Mouse (Mus musculus) spleen, adult 12 weeks (tissue): ENCODE results near the gene Lims1.
A peak's percentile ranks its signal among the peaks of the same experiment; 100 is the strongest.

Experiments
- DNase-seq: peaks from one replicate; pipeline ENCODE4 v3.0.0; 2022; ENCODE audit warnings: low spot score

Lims1 gene

GRCm38 (mm10) chr10:58350600-58350999 lies 27.3 kb downstream of the Lims1 start:
- DNase-seq: no peak

DNA sequence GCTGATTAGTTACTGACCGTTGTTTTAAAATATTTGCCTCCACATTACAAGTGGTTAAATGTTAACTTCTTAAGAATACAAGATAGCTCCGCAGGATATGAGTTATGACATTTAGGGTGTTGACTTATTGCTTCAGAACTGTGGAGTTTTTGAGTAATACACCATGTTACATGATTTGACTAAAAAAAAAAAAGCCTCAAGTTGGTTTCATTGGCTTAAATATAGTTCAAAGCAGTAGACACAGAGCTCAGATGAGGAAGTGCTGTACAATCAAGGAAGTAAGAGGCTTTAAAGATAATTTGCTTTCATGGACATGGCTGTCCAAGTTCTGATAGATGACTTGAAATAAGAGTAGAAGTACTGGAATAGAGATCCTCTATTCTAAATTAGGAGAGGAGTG lies 28.4 kb downstream of the Lims1 start:
- no peak for DNase-seq

- no peak for DNase-seq
Measured at GRCm38 (mm10) chr10:58352364-58352763, 29.1 kb downstream of the Lims1 start.

DNA sequence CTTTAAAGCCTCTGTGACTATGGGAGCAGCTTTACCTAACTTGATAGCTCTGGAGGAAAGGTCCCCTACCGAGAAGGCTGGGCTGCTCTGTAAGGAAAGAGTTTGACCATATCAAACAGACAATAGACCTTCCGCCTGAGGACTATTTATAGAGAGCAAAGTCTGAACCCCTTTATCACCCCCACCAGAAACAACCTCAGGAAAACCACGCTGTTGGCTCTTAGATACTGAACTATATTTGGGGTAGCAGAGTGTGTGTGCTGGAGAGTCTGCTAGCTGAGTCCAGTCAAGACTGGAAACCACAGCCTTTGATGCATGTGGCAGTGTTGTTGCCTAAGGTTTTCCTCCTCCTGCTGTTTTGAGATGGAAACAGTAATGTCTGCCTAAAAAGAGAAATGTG lies 31.3 kb downstream of the Lims1 start:
- no peak for DNase-seq

GRCm38 (mm10) chr10:58356460-58356859 lies 33.2 kb downstream of the Lims1 start:
- no peak for DNase-seq

GRCm38 (mm10) chr10:58359123-58359522 lies 35.9 kb downstream of the Lims1 start:
- DNase-seq: no peak

DNA sequence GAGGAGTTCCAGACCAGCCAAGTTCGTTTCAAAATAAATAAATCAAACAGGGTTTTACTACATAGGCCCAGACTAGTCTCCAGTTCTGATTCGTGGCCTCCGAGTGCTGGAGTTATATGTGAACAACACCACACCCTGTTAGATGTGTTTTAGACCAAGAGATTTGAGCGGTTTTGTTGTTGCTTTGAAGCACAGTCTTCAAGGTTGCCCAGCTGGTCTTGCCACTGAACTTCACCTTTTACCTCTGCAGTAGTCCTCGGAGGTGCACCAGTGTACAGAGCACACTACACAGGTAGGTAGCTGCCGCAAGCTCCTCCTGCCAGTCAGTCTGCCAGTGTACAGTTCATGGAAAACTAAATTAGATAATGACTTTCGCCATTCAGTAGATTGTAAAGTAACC lies 36.7 kb downstream of the Lims1 start:
- DNase-seq: no peak

- no peak for DNase-seq
Measured at GRCm38 (mm10) chr10:58362745-58363144, 39.5 kb downstream of the Lims1 start.

- no peak for DNase-seq
Measured at GRCm38 (mm10) chr10:58364770-58365515, 41.7 kb downstream of the Lims1 start.

GRCm38 (mm10) chr10:58368791-58369706 lies 45.8 kb downstream of the Lims1 start:
- DNase-seq: no peak

- no peak for DNase-seq
Measured at GRCm38 (mm10) chr10:58369707-58370093, 46.4 kb downstream of the Lims1 start.

DNA sequence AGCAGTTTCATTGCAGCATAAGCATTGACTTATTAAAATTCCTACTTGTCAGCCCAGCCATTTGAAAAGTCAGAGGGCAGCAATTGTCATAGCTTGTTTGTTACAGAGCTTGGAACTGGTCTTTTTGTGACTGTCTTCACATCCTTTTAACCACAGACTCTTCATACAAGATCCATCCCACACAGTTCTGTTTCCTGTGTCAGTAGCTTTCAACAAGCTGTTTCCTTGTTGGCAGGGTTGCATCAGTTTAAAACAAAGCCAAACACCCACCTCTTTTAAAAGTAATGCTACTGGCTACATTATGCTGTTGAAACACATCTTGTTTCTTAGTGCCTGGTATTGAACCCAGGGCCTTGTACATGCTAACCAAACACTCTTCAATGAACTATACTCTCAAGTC lies 46.9 kb downstream of the Lims1 start:
- DNase-seq: no peak

DNA sequence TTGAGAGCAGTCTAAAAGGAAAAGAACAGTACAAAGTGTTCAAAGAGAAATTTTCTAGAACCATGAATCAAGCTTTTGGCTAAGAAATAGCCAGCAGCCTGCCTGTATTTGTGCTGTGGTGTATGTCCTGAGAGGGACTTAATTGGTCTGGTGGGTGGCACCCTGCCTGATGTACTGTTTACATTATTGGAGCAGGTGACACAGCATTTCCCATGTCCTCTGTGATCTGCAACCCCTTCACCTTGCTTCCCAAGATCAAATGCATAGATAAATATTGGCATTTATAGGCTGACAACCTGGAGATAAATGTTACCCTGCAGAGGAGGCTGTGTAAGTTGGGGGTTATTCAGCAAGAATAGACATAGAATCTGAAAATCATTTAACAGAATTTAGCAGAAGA lies 47.3 kb downstream of the Lims1 start:
- DNase-seq: no peak

- DNase-seq: peak; percentile 45
Measured at GRCm38 (mm10) chr10:58371279-58371842, 48.1 kb downstream of the Lims1 start.

DNA sequence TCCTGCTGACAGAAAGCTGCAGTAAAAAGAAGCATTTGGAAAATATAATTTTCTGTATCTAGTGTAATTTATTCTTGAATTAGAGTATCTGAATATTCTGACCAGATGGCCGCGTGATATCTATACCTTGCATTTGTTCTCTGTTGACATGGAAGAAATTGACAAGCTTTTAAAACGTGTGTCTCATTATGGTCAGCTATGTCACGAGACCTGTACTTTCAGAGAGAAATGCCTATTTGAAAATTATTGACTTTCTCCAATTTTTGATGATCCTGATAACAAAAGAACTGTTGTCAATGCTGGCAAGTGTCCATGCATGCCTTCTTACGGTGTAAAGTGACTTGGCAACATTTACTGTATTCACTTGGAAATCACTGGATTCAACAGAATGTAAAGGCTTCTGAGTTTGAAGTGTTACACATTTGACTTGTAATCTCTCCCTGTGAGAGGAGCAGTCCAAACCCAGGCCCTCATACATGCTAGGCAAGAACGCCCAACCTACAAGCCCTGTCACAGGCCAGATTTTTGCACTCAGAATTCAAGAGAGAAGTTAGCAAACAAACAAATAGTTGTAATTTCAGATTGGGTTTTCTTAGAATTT lies 49.3 kb downstream of the Lims1 start:
- DNase-seq: no peak

DNA sequence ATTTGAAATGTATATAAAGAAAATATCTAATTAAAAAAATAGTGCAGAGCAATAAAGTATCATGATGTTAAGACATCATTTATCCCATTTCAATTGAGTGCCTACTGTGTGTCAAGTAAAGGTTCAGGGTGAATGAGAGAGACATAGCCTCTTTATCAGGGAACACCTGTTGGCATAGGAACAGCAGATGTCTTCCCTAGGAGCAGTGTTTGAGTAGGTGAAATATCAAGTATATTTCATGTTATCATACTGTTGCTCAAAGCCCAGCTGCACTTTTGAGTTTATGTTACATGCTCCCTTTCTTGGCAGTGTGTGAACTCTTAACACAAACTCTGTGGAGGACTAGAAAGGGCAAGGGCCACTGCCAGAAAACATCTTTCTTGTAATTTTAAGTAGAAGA lies 50.6 kb downstream of the Lims1 start:
- no peak for DNase-seq

GRCm38 (mm10) chr10:58377592-58378197 lies 54.4 kb downstream of the Lims1 start:
- no peak for DNase-seq

DNA sequence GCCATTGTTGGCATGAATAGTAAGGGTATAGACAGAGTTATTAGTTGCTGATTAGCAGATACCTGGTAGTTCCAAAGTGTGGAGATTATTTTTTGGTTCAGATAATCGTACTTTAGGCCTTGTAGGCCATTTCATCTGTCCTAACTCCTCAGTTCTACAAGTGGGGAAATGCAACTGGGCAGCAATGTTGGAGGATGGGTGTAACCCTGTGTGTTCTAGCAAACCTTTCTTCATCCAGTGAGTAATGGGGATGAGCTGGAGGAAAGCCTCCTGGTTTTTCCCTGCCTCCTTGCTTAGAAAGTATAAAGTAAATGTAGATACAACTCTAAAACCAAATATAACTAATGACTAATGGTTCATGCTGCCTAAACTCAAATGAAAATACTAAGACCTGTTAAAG lies 55.1 kb downstream of the Lims1 start:
- no peak for DNase-seq

DNA sequence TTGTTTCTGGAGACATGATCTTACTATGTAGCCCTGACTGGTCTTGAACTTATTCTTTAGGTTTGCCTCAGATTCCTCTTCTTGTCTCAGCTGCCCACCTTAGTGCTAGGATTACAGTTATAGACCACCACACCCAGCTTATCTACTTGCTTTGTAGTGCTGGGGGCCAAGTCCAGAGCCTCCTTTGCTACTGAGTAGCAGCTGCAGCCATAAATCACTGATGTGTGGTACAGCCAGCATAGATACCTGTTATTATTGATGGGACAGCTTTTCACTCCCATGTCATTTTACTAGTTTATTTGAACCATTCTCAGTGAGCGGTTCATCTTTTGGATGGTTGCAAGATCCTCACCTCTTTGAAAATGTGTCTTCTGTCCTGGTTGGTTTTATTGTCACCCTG lies 56.4 kb downstream of the Lims1 start:
- no peak for DNase-seq

GRCm38 (mm10) chr10:58381904-58382303 lies 58.6 kb downstream of the Lims1 start:
- DNase-seq: no peak

DNA sequence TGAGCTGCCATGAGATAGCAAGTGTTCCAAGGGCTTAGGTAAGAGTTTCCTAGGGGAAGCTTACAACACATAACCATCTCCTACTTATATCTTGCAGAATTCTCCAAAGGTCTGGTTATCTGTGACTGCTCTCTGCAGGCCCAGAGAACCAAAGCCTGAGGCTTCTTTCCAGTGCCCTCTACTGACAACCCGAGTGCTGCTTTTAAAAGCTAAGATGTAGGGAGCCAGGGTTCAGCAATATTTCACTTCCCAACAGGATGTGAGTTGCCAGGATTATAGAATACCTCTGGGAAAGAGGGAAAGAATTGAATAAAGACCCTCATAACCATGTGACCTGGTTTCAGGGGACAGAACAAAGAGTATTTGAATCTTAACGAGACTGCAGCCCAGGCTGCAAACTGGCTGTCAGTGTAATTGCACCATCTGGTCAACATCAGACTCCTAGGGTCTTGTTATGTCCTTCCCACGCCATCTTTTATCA lies 59.4 kb downstream of the Lims1 start:
- no peak for DNase-seq

- DNase-seq: no peak
Measured at GRCm38 (mm10) chr10:58383282-58383681, 60.0 kb downstream of the Lims1 start.
